Mouse (Mus musculus): ENCODE measurements around the gene Zfp292. TPM values are rescaled to one million over a fixed set of nuclear protein-coding genes. Genes with fewer than 3 reads are reported as not detected.
A peak's percentile ranks its signal among the peaks of the same experiment; 100 is the strongest.
"Not testable (repeated sequence)": the region's sequence is repeated elsewhere in the genome, so short reads cannot be mapped to it uniquely, and the experiment has no call there.

Gene Zfp292
- 5.6 and 11.0 TPM in 2 replicates for polyA plus RNA-seq (2011; ENCODE audit: insufficient read depth, insufficient read length, low replicate concordance, missing spikeins)

- no peaks in the 10 kb centered on the region; the same call in 1 of the 2 replicates for H3K4me1 ChIP-seq (ENCODE audit: control insufficient read depth, insufficient read depth, low read length)
- peak within 1 kb of the TSS; percentile 96 for H3K27ac ChIP-seq (ENCODE audit: control insufficient read depth, insufficient read depth, low read depth, low read length, poor library complexity)
- under 1% methylated on average over 44 of the region's 44 CpGs for WGBS
- peak within 1 kb of the TSS; percentile 95 for H3K4me3 ChIP-seq (replicated peaks; ENCODE audit: control insufficient read depth, low read depth, low read length)
- TF ChIP-seq POLR2A (IDR thresholded peaks at IDR 0.05; ENCODE audit: borderline replicate concordance, control insufficient read depth, low read depth, low read length), result peak; percentile 95
- TF ChIP-seq CTCF (IDR thresholded peaks at IDR 0.05; ENCODE audit: control insufficient read depth, insufficient read depth, low read length), result no peak
These were observed at the start of gene Zfp292 for GRCm38 (mm10) chr4:34882818-34883217. TSS of gene Zfp292 (minus strand) at chr4:34882960.

- not testable (repeated sequence) for H3K4me3 ChIP-seq (replicated peaks; ENCODE audit: control insufficient read depth, low read depth, low read length); H3K27ac ChIP-seq (ENCODE audit: control insufficient read depth, insufficient read depth, low read depth, low read length, poor library complexity); H3K4me1 ChIP-seq (ENCODE audit: control insufficient read depth, insufficient read depth, low read length)
- 86% methylated on average over 7 of the region's 7 CpGs for WGBS
These were observed 45.6 kb upstream of the Zfp292 start for GRCm38 (mm10) chr4:34928386-34928785.

- no peak overlapping the region for H3K27ac ChIP-seq (ENCODE audit: control insufficient read depth, insufficient read depth, low read depth, low read length, poor library complexity)
- 66% methylated on average over 6 of the region's 6 CpGs for WGBS
- H3K4me3 ChIP-seq (replicated peaks; ENCODE audit: control insufficient read depth, low read depth, low read length), result no peak overlapping the region
- TF ChIP-seq CTCF (IDR thresholded peaks at IDR 0.05; ENCODE audit: control insufficient read depth, insufficient read depth, low read length) (peak; percentile 49; the same call in 1 of the 2 replicates), POLR2A (IDR thresholded peaks at IDR 0.05; ENCODE audit: borderline replicate concordance, control insufficient read depth, low read depth, low read length) (no peak)
- no peaks in the 10 kb centered on the region for H3K4me1 ChIP-seq (ENCODE audit: control insufficient read depth, insufficient read depth, low read length)
These were observed 39.6 kb upstream of the Zfp292 start for GRCm38 (mm10) chr4:34922177-34922870.

- WGBS, result 76% methylated on average over 7 of the region's 7 CpGs
- no peak overlapping the region for H3K27ac ChIP-seq (ENCODE audit: control insufficient read depth, insufficient read depth, low read depth, low read length, poor library complexity)
- H3K4me3 ChIP-seq (replicated peaks; ENCODE audit: control insufficient read depth, low read depth, low read length), result no peak overlapping the region
- no peaks in the 10 kb centered on the region for H3K4me1 ChIP-seq (ENCODE audit: control insufficient read depth, insufficient read depth, low read length)
- TF ChIP-seq POLR2A (IDR thresholded peaks at IDR 0.05; ENCODE audit: borderline replicate concordance, control insufficient read depth, low read depth, low read length), result no peak
- TF ChIP-seq CTCF (IDR thresholded peaks at IDR 0.05; ENCODE audit: control insufficient read depth, insufficient read depth, low read length), result no peak
These were observed 34.6 kb upstream of the Zfp292 start for GRCm38 (mm10) chr4:34917400-34917799.

- no peak for TF ChIP-seq CTCF (IDR thresholded peaks at IDR 0.05; ENCODE audit: control insufficient read depth, insufficient read depth, low read length)
- TF ChIP-seq POLR2A (IDR thresholded peaks at IDR 0.05; ENCODE audit: borderline replicate concordance, control insufficient read depth, low read depth, low read length), result no peak
These were observed 29.4 kb upstream of the Zfp292 start for GRCm38 (mm10) chr4:34912171-34912570.

GRCm38 (mm10) chr4:34911401-34911800, 28.6 kb upstream of the Zfp292 start:
- TF ChIP-seq POLR2A (IDR thresholded peaks at IDR 0.05; ENCODE audit: borderline replicate concordance, control insufficient read depth, low read depth, low read length) (no peak), CTCF (IDR thresholded peaks at IDR 0.05; ENCODE audit: control insufficient read depth, insufficient read depth, low read length) (no peak)
- H3K4me1 ChIP-seq (ENCODE audit: control insufficient read depth, insufficient read depth, low read length), result no peaks in the 10 kb centered on the region
- WGBS, result 66% methylated on average over 3 of the region's 3 CpGs

More at GRCm38 (mm10) chr4:34912171-34912570, 29.4 kb upstream of the Zfp292 start:
- WGBS, result 85% methylated on average over 3 of the region's 3 CpGs
- H3K4me1 ChIP-seq (ENCODE audit: control insufficient read depth, insufficient read depth, low read length), result no peaks in the 10 kb centered on the region
- no peak overlapping the region for H3K4me3 ChIP-seq (replicated peaks; ENCODE audit: control insufficient read depth, low read depth, low read length)
- H3K27ac ChIP-seq (ENCODE audit: control insufficient read depth, insufficient read depth, low read depth, low read length, poor library complexity), result no peak overlapping the region

GRCm38 (mm10) chr4:34908127-34908526, 25.4 kb upstream of the Zfp292 start:
- TF ChIP-seq POLR2A (IDR thresholded peaks at IDR 0.05; ENCODE audit: borderline replicate concordance, control insufficient read depth, low read depth, low read length) (no peak), CTCF (IDR thresholded peaks at IDR 0.05; ENCODE audit: control insufficient read depth, insufficient read depth, low read length) (no peak)
- Histone ChIP-seq H3K4me3 (replicated peaks; ENCODE audit: control insufficient read depth, low read depth, low read length) (no peak overlapping the region), H3K27ac (ENCODE audit: control insufficient read depth, insufficient read depth, low read depth, low read length, poor library complexity) (no peak overlapping the region), H3K4me1 (ENCODE audit: control insufficient read depth, insufficient read depth, low read length) (no peaks in the 10 kb centered on the region)
- WGBS, result 91% methylated on average over 7 of the region's 7 CpGs

More at GRCm38 (mm10) chr4:34911401-34911800, 28.6 kb upstream of the Zfp292 start:
- Histone ChIP-seq H3K4me3 (replicated peaks; ENCODE audit: control insufficient read depth, low read depth, low read length) (no peak overlapping the region), H3K27ac (ENCODE audit: control insufficient read depth, insufficient read depth, low read depth, low read length, poor library complexity) (no peak overlapping the region)

- H3K4me1 ChIP-seq (ENCODE audit: control insufficient read depth, insufficient read depth, low read length), result no peaks in the 10 kb centered on the region
- 78% methylated on average over 14 of the region's 14 CpGs for WGBS
- no peak overlapping the region for H3K27ac ChIP-seq (ENCODE audit: control insufficient read depth, insufficient read depth, low read depth, low read length, poor library complexity)
- TF ChIP-seq CTCF (IDR thresholded peaks at IDR 0.05; ENCODE audit: control insufficient read depth, insufficient read depth, low read length), result no peak
- no peak for TF ChIP-seq POLR2A (IDR thresholded peaks at IDR 0.05; ENCODE audit: borderline replicate concordance, control insufficient read depth, low read depth, low read length)
- H3K4me3 ChIP-seq (replicated peaks; ENCODE audit: control insufficient read depth, low read depth, low read length), result no peak overlapping the region
These were observed 24.3 kb upstream of the Zfp292 start for GRCm38 (mm10) chr4:34907026-34907425.
